Mouse (Mus musculus): ENCODE results near the gene Usp29. TPM values are rescaled to one million over a fixed set of nuclear protein-coding genes. Genes with fewer than 3 reads are reported as not detected.

The Usp29 gene
- polyA plus RNA-seq, 1 experiment from 2014 or later: 5.2 TPM

- Histone ChIP-seq H3K9ac (replicated peaks; ENCODE audit: low read length) (no peak overlapping the region), H3K4me1 (ENCODE audit: insufficient read depth, low read length) (peaks cover 58% of the 10 kb centered on the region), H3K4me2 (replicated peaks; ENCODE audit: low read depth, low read length) (no peak overlapping the region), H3K27me3 (ENCODE audit: insufficient read depth, low read length) (no peaks in the 10 kb centered on the region), H3K4me3 (ENCODE audit: low read length) (no peak overlapping the region), H3K27ac (ENCODE audit: low read length) (no peak overlapping the region), H3K36me3 (ENCODE audit: insufficient read depth, low read length) (no peaks in the 10 kb centered on the region), H3K9me3 (ENCODE audit: low read length) (no peaks in the 10 kb centered on the region)
- ATAC-seq (ENCODE audit: low FRiP score, low TSS enrichment): no peak
- 79% methylated on average over 5 of the region's 5 CpGs for WGBS
Observed at GRCm38 (mm10) chr7:6779172-6779571, 48.8 kb downstream of the Usp29 start.

GRCm38 (mm10) chr7:6781541-6781940, 51.2 kb downstream of the Usp29 start:
- no peaks in the 10 kb centered on the region for H3K36me3 ChIP-seq (ENCODE audit: insufficient read depth, low read length)
- no peak overlapping the region for H3K4me2 ChIP-seq (replicated peaks; ENCODE audit: low read depth, low read length)
- WGBS: 33% methylated on average over 11 of the region's 11 CpGs
- no peak for ATAC-seq (ENCODE audit: low FRiP score, low TSS enrichment)
- H3K27ac ChIP-seq (ENCODE audit: low read length): peak overlapping the region; percentile 84
- no peak overlapping the region for H3K9ac ChIP-seq (replicated peaks; ENCODE audit: low read length)
- H3K27me3 ChIP-seq (ENCODE audit: insufficient read depth, low read length): no peaks in the 10 kb centered on the region
- H3K9me3 ChIP-seq (ENCODE audit: low read length): no peaks in the 10 kb centered on the region
- peaks cover 65% of the 10 kb centered on the region for H3K4me1 ChIP-seq (ENCODE audit: insufficient read depth, low read length)
- H3K4me3 ChIP-seq (ENCODE audit: low read length): no peak overlapping the region

GRCm38 (mm10) chr7:6784340-6785073, 54.1 kb downstream of the Usp29 start:
- Histone ChIP-seq H3K36me3 (ENCODE audit: insufficient read depth, low read length) (no peaks in the 10 kb centered on the region), H3K27me3 (ENCODE audit: insufficient read depth, low read length) (no peaks in the 10 kb centered on the region), H3K4me3 (ENCODE audit: low read length) (no peak overlapping the region), H3K4me1 (ENCODE audit: insufficient read depth, low read length) (peaks cover 45% of the 10 kb centered on the region), H3K9ac (replicated peaks; ENCODE audit: low read length) (no peak overlapping the region), H3K4me2 (replicated peaks; ENCODE audit: low read depth, low read length) (peak overlapping the region; percentile 12), H3K27ac (ENCODE audit: low read length) (peak overlapping the region; percentile 90), H3K9me3 (ENCODE audit: low read length) (no peaks in the 10 kb centered on the region)
- 3% methylated on average over 8 of the region's 8 CpGs for WGBS
- ATAC-seq (ENCODE audit: low FRiP score, low TSS enrichment): peak; percentile 87

- Histone ChIP-seq H3K4me3 (ENCODE audit: low read length) (no peak overlapping the region), H3K4me2 (replicated peaks; ENCODE audit: low read depth, low read length) (no peak overlapping the region), H3K9ac (replicated peaks; ENCODE audit: low read length) (no peak overlapping the region), H3K27ac (ENCODE audit: low read length) (no peak overlapping the region), H3K9me3 (ENCODE audit: low read length) (no peaks in the 10 kb centered on the region), H3K36me3 (ENCODE audit: insufficient read depth, low read length) (no peaks in the 10 kb centered on the region), H3K4me1 (ENCODE audit: insufficient read depth, low read length) (peaks cover 34% of the 10 kb centered on the region), H3K27me3 (ENCODE audit: insufficient read depth, low read length) (no peaks in the 10 kb centered on the region)
- WGBS: 50% methylated on average over 2 of the region's 2 CpGs
- ATAC-seq (ENCODE audit: low FRiP score, low TSS enrichment): no peak
Observed at GRCm38 (mm10) chr7:6787000-6787399, 56.6 kb downstream of the Usp29 start.

GRCm38 (mm10) chr7:6788101-6788500, 57.7 kb downstream of the Usp29 start:
- ATAC-seq (ENCODE audit: low FRiP score, low TSS enrichment): no peak
- Histone ChIP-seq H3K36me3 (ENCODE audit: insufficient read depth, low read length) (no peaks in the 10 kb centered on the region), H3K9me3 (ENCODE audit: low read length) (peaks cover 5% of the 10 kb centered on the region; the same call in 1 of the 2 replicates), H3K9ac (replicated peaks; ENCODE audit: low read length) (no peak overlapping the region), H3K27me3 (ENCODE audit: insufficient read depth, low read length) (no peaks in the 10 kb centered on the region), H3K27ac (ENCODE audit: low read length) (0 out of 2 replicates have a peak overlapping the region, but pooled peaks have one; percentile 34), H3K4me2 (replicated peaks; ENCODE audit: low read depth, low read length) (no peak overlapping the region), H3K4me3 (ENCODE audit: low read length) (no peak overlapping the region), H3K4me1 (ENCODE audit: insufficient read depth, low read length) (peaks cover 30% of the 10 kb centered on the region)
- WGBS: 72% methylated on average over 2 of the region's 2 CpGs

GRCm38 (mm10) chr7:6791286-6792065, 61.1 kb downstream of the Usp29 start:
- no peak overlapping the region for H3K4me3 ChIP-seq (ENCODE audit: low read length)
- no peaks in the 10 kb centered on the region for H3K36me3 ChIP-seq (ENCODE audit: insufficient read depth, low read length)
- H3K27ac ChIP-seq (ENCODE audit: low read length): no peak overlapping the region
- peaks cover 5% of the 10 kb centered on the region; the same call in 1 of the 2 replicates for H3K9me3 ChIP-seq (ENCODE audit: low read length)
- H3K9ac ChIP-seq (replicated peaks; ENCODE audit: low read length): no peak overlapping the region
- ATAC-seq (ENCODE audit: low FRiP score, low TSS enrichment): no peak
- no peaks in the 10 kb centered on the region for H3K27me3 ChIP-seq (ENCODE audit: insufficient read depth, low read length)
- H3K4me1 ChIP-seq (ENCODE audit: insufficient read depth, low read length): peaks cover 7% of the 10 kb centered on the region; the same call in 1 of the 2 replicates
- 85% methylated on average over 9 of the region's 9 CpGs for WGBS
- H3K4me2 ChIP-seq (replicated peaks; ENCODE audit: low read depth, low read length): no peak overlapping the region

- no peak overlapping the region for H3K4me2 ChIP-seq (replicated peaks; ENCODE audit: low read depth, low read length)
- no peak overlapping the region for H3K9ac ChIP-seq (replicated peaks; ENCODE audit: low read length)
- H3K27me3 ChIP-seq (ENCODE audit: insufficient read depth, low read length): no peaks in the 10 kb centered on the region
- ATAC-seq (ENCODE audit: low FRiP score, low TSS enrichment): no peak
- H3K27ac ChIP-seq (ENCODE audit: low read length): no peak overlapping the region
- H3K4me1 ChIP-seq (ENCODE audit: insufficient read depth, low read length): peaks cover 12% of the 10 kb centered on the region; the same call in 1 of the 2 replicates
- no peaks in the 10 kb centered on the region for H3K36me3 ChIP-seq (ENCODE audit: insufficient read depth, low read length)
- WGBS: 79% methylated on average over 6 of the region's 6 CpGs
- peaks cover 5% of the 10 kb centered on the region; the same call in 1 of the 2 replicates for H3K9me3 ChIP-seq (ENCODE audit: low read length)
- no peak overlapping the region for H3K4me3 ChIP-seq (ENCODE audit: low read length)
Observed at GRCm38 (mm10) chr7:6793240-6793639, 62.9 kb downstream of the Usp29 start.

- Histone ChIP-seq H3K4me1 (ENCODE audit: insufficient read depth, low read length) (peaks cover 13% of the 10 kb centered on the region; the same call in 1 of the 2 replicates), H3K4me3 (ENCODE audit: low read length) (no peak overlapping the region), H3K4me2 (replicated peaks; ENCODE audit: low read depth, low read length) (no peak overlapping the region), H3K9ac (replicated peaks; ENCODE audit: low read length) (no peak overlapping the region), H3K36me3 (ENCODE audit: insufficient read depth, low read length) (no peaks in the 10 kb centered on the region), H3K27ac (ENCODE audit: low read length) (no peak overlapping the region), H3K27me3 (ENCODE audit: insufficient read depth, low read length) (no peaks in the 10 kb centered on the region), H3K9me3 (ENCODE audit: low read length) (peaks cover 5% of the 10 kb centered on the region; the same call in 1 of the 2 replicates)
- no peak for ATAC-seq (ENCODE audit: low FRiP score, low TSS enrichment)
- 83% methylated on average over 3 of the region's 3 CpGs for WGBS
Observed at GRCm38 (mm10) chr7:6793811-6794210, 63.4 kb downstream of the Usp29 start.

GRCm38 (mm10) chr7:6797408-6797807, 67.0 kb downstream of the Usp29 start:
- 39% methylated on average over 2 of the region's 2 CpGs for WGBS
- Histone ChIP-seq H3K36me3 (ENCODE audit: insufficient read depth, low read length) (no peaks in the 10 kb centered on the region), H3K27me3 (ENCODE audit: insufficient read depth, low read length) (no peaks in the 10 kb centered on the region), H3K4me1 (ENCODE audit: insufficient read depth, low read length) (peaks cover 29% of the 10 kb centered on the region), H3K9ac (replicated peaks; ENCODE audit: low read length) (no peak overlapping the region), H3K4me3 (ENCODE audit: low read length) (no peak overlapping the region), H3K4me2 (replicated peaks; ENCODE audit: low read depth, low read length) (no peak overlapping the region), H3K9me3 (ENCODE audit: low read length) (peaks cover 5% of the 10 kb centered on the region; the same call in 1 of the 2 replicates), H3K27ac (ENCODE audit: low read length) (0 out of 2 replicates have a peak overlapping the region, but pooled peaks have one; percentile 26)
- peak; percentile 57 for ATAC-seq (ENCODE audit: low FRiP score, low TSS enrichment)

Measured in kidney, embryonic 16.5 days (tissue).